Mouse (Mus musculus) forebrain, embryonic 14.5 days (tissue): ENCODE measurements at regions not wholly inside any gene's neighbourhood (a gene's known extent, or its start where the extent isn't known, plus 50 kb on each side); places are given as distances from the start of the nearest gene placed in this dataset.

ENCODE experiments used
- ATAC-seq: fragments of 200-750 bp; cut with Nextera tagmentation; 2 replicates; pipeline ENCODE4 v1.8.0; 2017; ENCODE audit warnings: mild to moderate bottlenecking, moderate library complexity
- DNase-seq: peaks from one replicate; pipeline ENCODE4 v3.0.0-alpha.2; 2015; ENCODE audit warnings: low spot score
- H3K27ac ChIP-seq: fragments of 300-500 bp; sonication (generic); 2 replicates; pipeline ENCODE4 v1.5.1; 2014; ENCODE audit warnings: low read depth, mild to moderate bottlenecking, control low read depth, low read length, moderate library complexity
- H3K27me3 ChIP-seq: fragments of 300-500 bp; sonication (generic); replicated peaks from 2 replicates; pipeline ENCODE4 v1.6.1; 2014; ENCODE audit warnings: low read length, control low read depth, mixed read lengths; ENCODE audit not compliant: control insufficient read depth, insufficient read depth
- H3K36me3 ChIP-seq: fragments of 300-500 bp; sonication (generic); 2 replicates; pipeline ENCODE4 v1.6.1; 2014; ENCODE audit warnings: low read length, control low read depth; ENCODE audit not compliant: control insufficient read depth, insufficient read depth
- H3K4me1 ChIP-seq: fragments of 300-500 bp; sonication (generic); 2 replicates; pipeline ENCODE4 v1.6.1; 2014; ENCODE audit warnings: antibody characterized with exemption, low read length, control low read depth; ENCODE audit not compliant: control insufficient read depth, insufficient read depth
- H3K4me2 ChIP-seq: fragments of 300-500 bp; sonication (generic); 2 replicates; pipeline ENCODE4 v1.6.1; 2014; ENCODE audit warnings: mild to moderate bottlenecking, control low read depth, low read length
- H3K4me3 ChIP-seq: fragments of 300-500 bp; sonication (generic); 2 replicates; pipeline ENCODE4 v1.5.1; 2014; ENCODE audit warnings: low read depth, low read length, control low read depth
- H3K9ac ChIP-seq: fragments of 300-500 bp; sonication (generic); 2 replicates; pipeline ENCODE4 v1.6.1; 2014; ENCODE audit warnings: mild to moderate bottlenecking, low read length, control low read depth, moderate library complexity
- H3K9me3 ChIP-seq: fragments of 300-500 bp; sonication (generic); replicated peaks from 2 replicates; pipeline ENCODE4 v1.6.1; 2016; ENCODE audit warnings: low read length, control low read depth, mixed read lengths; ENCODE audit not compliant: control insufficient read depth
- WGBS: fragments of 180-500 bp; shearing (Covaris S2); extraction: QIAGEN DNeasy Blood & Tissue Kit; methylation state at CpG from one replicate; pipeline ENCODE4 v1.1.7; 2014; 5-methylcytosine and 5-hydroxymethylcytosine counted together

- Histone ChIP-seq H3K9me3 (no peaks in the 10 kb centered on the region), H3K27me3 (no peaks in the 10 kb centered on the region), H3K9ac (no peak overlapping the region), H3K4me3 (no peak overlapping the region), H3K4me1 (no peaks in the 10 kb centered on the region), H3K36me3 (no peaks in the 10 kb centered on the region), H3K27ac (no peak overlapping the region), H3K4me2 (no peak overlapping the region)
- 83% methylated on average over 7 of the region's 7 CpGs for WGBS
- DNase-seq = no peak
- no peak for ATAC-seq
These were observed 79.2 kb upstream of the Cdh5 start for GRCm38 (mm10) chr8:104022231-104022630.

- no peaks in the 10 kb centered on the region for H3K4me1 ChIP-seq
- H3K4me3 ChIP-seq = no peak overlapping the region
- no peak for DNase-seq
- no peak for ATAC-seq
- H3K27ac ChIP-seq = no peak overlapping the region
- no peaks in the 10 kb centered on the region for H3K9me3 ChIP-seq
- H3K36me3 ChIP-seq = no peaks in the 10 kb centered on the region
- H3K9ac ChIP-seq = no peak overlapping the region
- H3K4me2 ChIP-seq = no peak overlapping the region
- no peaks in the 10 kb centered on the region for H3K27me3 ChIP-seq
- 73% methylated on average over 9 of the region's 9 CpGs for WGBS
These were observed 78.5 kb upstream of the Cdh5 start for GRCm38 (mm10) chr8:104022691-104023509.

- no peak overlapping the region for H3K9ac ChIP-seq
- H3K4me3 ChIP-seq = no peak overlapping the region
- H3K27ac ChIP-seq = no peak overlapping the region
- DNase-seq (peak; percentile 70), ATAC-seq (no peak)
- H3K4me1 ChIP-seq = no peaks in the 10 kb centered on the region
- H3K4me2 ChIP-seq = no peak overlapping the region
- H3K36me3 ChIP-seq = no peaks in the 10 kb centered on the region
- no peaks in the 10 kb centered on the region for H3K27me3 ChIP-seq
- H3K9me3 ChIP-seq = no peaks in the 10 kb centered on the region; the same call in 1 of the 2 replicates
- WGBS = 75% methylated on average over 11 of the region's 11 CpGs
These were observed 74.1 kb upstream of the Cdh5 start for GRCm38 (mm10) chr8:104027161-104027821.

- ATAC-seq (peak; percentile 90), DNase-seq (peak; percentile 89)
- H3K4me1 ChIP-seq = no peaks in the 10 kb centered on the region
- no peaks in the 10 kb centered on the region for H3K36me3 ChIP-seq
- no peak overlapping the region for H3K27ac ChIP-seq
- H3K4me2 ChIP-seq = peak overlapping the region; percentile 40
- H3K27me3 ChIP-seq = no peaks in the 10 kb centered on the region
- no peak overlapping the region for H3K4me3 ChIP-seq
- no peak overlapping the region for H3K9ac ChIP-seq
- WGBS = 2% methylated on average over 22 of the region's 22 CpGs
- no peaks in the 10 kb centered on the region; the same call in 1 of the 2 replicates for H3K9me3 ChIP-seq
These were observed 72.8 kb upstream of the Cdh5 start for GRCm38 (mm10) chr8:104028626-104029025.

- ATAC-seq = no peak
- Histone ChIP-seq H3K4me3 (no peak overlapping the region), H3K4me1 (no peaks in the 10 kb centered on the region), H3K27ac (no peak overlapping the region), H3K27me3 (no peaks in the 10 kb centered on the region), H3K36me3 (no peaks in the 10 kb centered on the region), H3K9me3 (no peaks in the 10 kb centered on the region; the same call in 1 of the 2 replicates), H3K9ac (no peak overlapping the region), H3K4me2 (no peak overlapping the region)
- DNase-seq = peak; percentile 56
- 92% methylated on average over 2 of the region's 2 CpGs for WGBS
These were observed 69.2 kb upstream of the Cdh5 start for GRCm38 (mm10) chr8:104032179-104032578.

- Histone ChIP-seq H3K4me2 (no peak overlapping the region), H3K9ac (no peak overlapping the region), H3K27ac (no peak overlapping the region), H3K4me3 (no peak overlapping the region), H3K36me3 (no peaks in the 10 kb centered on the region), H3K27me3 (no peaks in the 10 kb centered on the region), H3K9me3 (no peaks in the 10 kb centered on the region; the same call in 1 of the 2 replicates), H3K4me1 (no peaks in the 10 kb centered on the region)
- DNase-seq (no peak), ATAC-seq (no peak)
- 53% methylated on average over 2 of the region's 2 CpGs for WGBS
These were observed 68.3 kb upstream of the Cdh5 start for GRCm38 (mm10) chr8:104033148-104033547.

- H3K36me3 ChIP-seq = no peaks in the 10 kb centered on the region
- no peak overlapping the region for H3K4me2 ChIP-seq
- DNase-seq = no peak
- no peak overlapping the region for H3K4me3 ChIP-seq
- H3K27me3 ChIP-seq = no peaks in the 10 kb centered on the region
- WGBS = 82% methylated on average over 3 of the region's 3 CpGs
- H3K4me1 ChIP-seq = 0 out of 2 replicates have a peak, but pooled peaks cover 2% of the 10 kb centered on the region
- no peaks in the 10 kb centered on the region; the same call in 1 of the 2 replicates for H3K9me3 ChIP-seq
- H3K9ac ChIP-seq = no peak overlapping the region
- no peak overlapping the region for H3K27ac ChIP-seq
- ATAC-seq = no peak
These were observed 67.1 kb upstream of the Cdh5 start for GRCm38 (mm10) chr8:104034286-104034685.

- 86% methylated on average over 26 of the region's 26 CpGs for WGBS
- no peak overlapping the region for H3K4me2 ChIP-seq
- no peaks in the 10 kb centered on the region for H3K27me3 ChIP-seq
- H3K4me3 ChIP-seq = no peak overlapping the region
- DNase-seq (no peak), ATAC-seq (no peak)
- no peaks in the 10 kb centered on the region for H3K36me3 ChIP-seq
- no peak overlapping the region for H3K9ac ChIP-seq
- H3K9me3 ChIP-seq = no peaks in the 10 kb centered on the region; the same call in 1 of the 2 replicates
- no peak overlapping the region for H3K27ac ChIP-seq
- H3K4me1 ChIP-seq = 0 out of 2 replicates have a peak, but pooled peaks cover 2% of the 10 kb centered on the region
These were observed 64.6 kb upstream of the Cdh5 start for GRCm38 (mm10) chr8:104036580-104037477.
